Mouse (Mus musculus): Measurements from ENCODE around the gene Mybpc1.

Mybpc1 gene

GRCm38 (mm10) chr10:88604943-88605342 is at the start of gene Mybpc1:
Gene Mybpc1, minus strand, starts transcription at chr10:88605152.
- DNase-seq (ENCODE audit: low spot score in 2 of 2) = no peak

- no peak for DNase-seq (ENCODE audit: low spot score in 2 of 2)
These were observed 40.5 kb upstream of the Mybpc1 start for GRCm38 (mm10) chr10:88645448-88645847.

- no peak for DNase-seq (ENCODE audit: low spot score in 2 of 2)
These were observed 26.5 kb upstream of the Mybpc1 start for GRCm38 (mm10) chr10:88631330-88631953.

- no peak for DNase-seq (ENCODE audit: low spot score in 2 of 2)
These were observed 25.8 kb upstream of the Mybpc1 start for GRCm38 (mm10) chr10:88630663-88631329.

GRCm38 (mm10) chr10:88627052-88627451 is 22.1 kb upstream of the Mybpc1 start:
- no peak for DNase-seq (ENCODE audit: low spot score in 2 of 2)

GRCm38 (mm10) chr10:88626176-88626575 is 21.2 kb upstream of the Mybpc1 start:
- no peak for DNase-seq (ENCODE audit: low spot score in 2 of 2)

GRCm38 (mm10) chr10:88624300-88624699 is 19.3 kb upstream of the Mybpc1 start:
- DNase-seq (ENCODE audit: low spot score in 2 of 2) = no peak

GRCm38 (mm10) chr10:88622624-88623023 is 17.7 kb upstream of the Mybpc1 start:
- no peak for DNase-seq (ENCODE audit: low spot score in 2 of 2)

GRCm38 (mm10) chr10:88620809-88621208 is 15.9 kb upstream of the Mybpc1 start:
- no peak for DNase-seq (ENCODE audit: low spot score in 2 of 2)

GRCm38 (mm10) chr10:88613051-88613450 is 8.1 kb upstream of the Mybpc1 start:
- DNase-seq (ENCODE audit: low spot score in 2 of 2) = no peak

- DNase-seq (ENCODE audit: low spot score in 2 of 2) = no peak
These were observed 1.7 kb upstream of the Mybpc1 start for GRCm38 (mm10) chr10:88606686-88607085.

- no peak for DNase-seq (ENCODE audit: low spot score in 2 of 2)
These were observed 1.1 kb upstream of the Mybpc1 start for GRCm38 (mm10) chr10:88606065-88606464.

- DNase-seq (ENCODE audit: low spot score in 2 of 2) = no peak
These were observed 1.2 kb downstream of the Mybpc1 start for GRCm38 (mm10) chr10:88603773-88604172.

- DNase-seq (ENCODE audit: low spot score in 2 of 2) = no peak
These were observed 1.7 kb downstream of the Mybpc1 start for GRCm38 (mm10) chr10:88603256-88603655.

GRCm38 (mm10) chr10:88600591-88600990 is 4.4 kb downstream of the Mybpc1 start:
- no peak for DNase-seq (ENCODE audit: low spot score in 2 of 2)

GRCm38 (mm10) chr10:88592316-88592715 is 12.6 kb downstream of the Mybpc1 start:
- DNase-seq (ENCODE audit: low spot score in 2 of 2) = no peak

- no peak for DNase-seq (ENCODE audit: low spot score in 2 of 2)
These were observed 13.9 kb downstream of the Mybpc1 start for GRCm38 (mm10) chr10:88591042-88591441.

GRCm38 (mm10) chr10:88584469-88584868 is 20.5 kb downstream of the Mybpc1 start:
- DNase-seq (ENCODE audit: low spot score in 2 of 2) = no peak

- no peak for DNase-seq (ENCODE audit: low spot score in 2 of 2)
These were observed 24.2 kb downstream of the Mybpc1 start for GRCm38 (mm10) chr10:88580786-88581185.

- DNase-seq (ENCODE audit: low spot score in 2 of 2) = no peak
These were observed 26.3 kb downstream of the Mybpc1 start for GRCm38 (mm10) chr10:88578651-88579050.

GRCm38 (mm10) chr10:88574115-88574635 is 30.8 kb downstream of the Mybpc1 start:
- no peak for DNase-seq (ENCODE audit: low spot score in 2 of 2)

- DNase-seq (ENCODE audit: low spot score in 2 of 2) = no peak
These were observed 32.8 kb downstream of the Mybpc1 start for GRCm38 (mm10) chr10:88572123-88572522.

- no peak for DNase-seq (ENCODE audit: low spot score in 2 of 2)
These were observed 47.9 kb downstream of the Mybpc1 start for GRCm38 (mm10) chr10:88557046-88557445.
